Mouse (Mus musculus): ENCODE measurements around the gene Olfr155.

Olfr155 gene

GRCm38 (mm10) chr4:43851265-43851664, at the start of gene Olfr155:
Olfr155 (plus strand) TSS chr4:43851565.
- no peak for DNase-seq (ENCODE audit: low spot score)

GRCm38 (mm10) chr4:43822896-43823550, 28.3 kb upstream of the Olfr155 start:
- no peak for DNase-seq (ENCODE audit: low spot score)

DNA sequence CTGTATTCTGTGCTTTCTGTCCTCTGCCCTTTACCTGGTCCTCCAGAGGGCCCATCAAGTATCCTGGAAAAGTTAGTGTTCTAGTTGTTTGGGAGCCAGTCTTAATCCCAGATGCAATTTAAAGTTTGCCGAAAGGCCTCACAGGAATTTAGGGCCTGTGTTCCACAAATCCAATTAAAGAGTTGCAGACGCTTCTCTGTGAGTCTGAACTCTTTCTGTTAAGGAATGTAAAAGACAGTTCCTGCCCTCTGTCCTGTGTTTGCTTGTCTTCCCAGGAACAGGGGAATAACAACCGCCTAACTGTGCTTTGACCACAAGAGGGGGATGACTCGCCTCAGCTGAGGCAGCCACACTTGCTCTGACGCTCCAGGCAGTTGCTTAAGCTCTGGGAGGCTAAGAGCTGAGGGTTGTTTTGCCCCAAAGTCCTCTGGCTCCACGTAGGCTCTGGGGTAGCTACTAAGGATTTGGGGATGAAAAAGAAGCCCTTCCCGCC, 27.5 kb upstream of the Olfr155 start, which contains the start of gene Olfr156:
Olfr156 (minus strand) TSS at position 51 of the 493 bp plus-strand sequence.
- DNase-seq (ENCODE audit: low spot score) = peak; percentile 78

DNA sequence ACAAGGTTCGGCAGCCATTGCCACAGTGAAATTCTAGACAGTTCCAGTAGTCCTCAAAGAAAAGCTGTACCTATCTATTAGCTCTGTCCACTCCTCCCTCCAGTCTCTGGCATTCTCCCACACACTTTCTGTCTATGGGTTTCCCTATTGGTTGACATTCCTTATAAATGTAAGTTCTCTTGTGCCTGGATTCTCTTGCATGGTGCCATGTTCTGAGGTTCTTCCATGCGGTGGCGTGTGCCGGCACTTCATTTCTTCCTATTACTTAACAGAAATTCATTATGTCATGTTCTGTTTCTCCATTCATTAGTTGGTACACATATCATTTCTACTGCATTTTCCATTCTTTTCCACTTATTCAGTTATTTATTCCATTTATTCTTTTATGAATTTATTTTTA, 22.6 kb upstream of the Olfr155 start:
- no peak for DNase-seq (ENCODE audit: low spot score)

DNA sequence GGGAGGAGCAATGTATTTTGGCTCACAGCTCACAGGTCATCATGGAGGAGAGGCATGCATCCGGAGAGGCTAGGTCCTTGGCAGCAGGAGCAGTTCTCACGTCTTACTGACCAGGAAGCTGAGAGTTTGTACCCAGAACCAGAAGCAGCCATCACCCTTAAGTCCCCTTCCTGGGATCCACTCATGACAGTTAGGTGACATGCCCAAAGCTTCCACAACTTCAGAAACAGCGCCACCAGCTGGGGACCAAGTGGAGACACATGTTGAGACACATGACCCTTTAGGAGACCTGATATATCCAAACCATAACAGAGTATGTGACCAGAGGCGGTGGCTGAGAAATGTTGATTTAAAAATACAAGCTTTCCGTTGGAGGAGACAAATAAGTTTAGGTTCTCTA, 19.3 kb upstream of the Olfr155 start:
- DNase-seq (ENCODE audit: low spot score) = no peak

GRCm38 (mm10) chr4:43833752-43834151, 17.6 kb upstream of the Olfr155 start:
- no peak for DNase-seq (ENCODE audit: low spot score)

DNA sequence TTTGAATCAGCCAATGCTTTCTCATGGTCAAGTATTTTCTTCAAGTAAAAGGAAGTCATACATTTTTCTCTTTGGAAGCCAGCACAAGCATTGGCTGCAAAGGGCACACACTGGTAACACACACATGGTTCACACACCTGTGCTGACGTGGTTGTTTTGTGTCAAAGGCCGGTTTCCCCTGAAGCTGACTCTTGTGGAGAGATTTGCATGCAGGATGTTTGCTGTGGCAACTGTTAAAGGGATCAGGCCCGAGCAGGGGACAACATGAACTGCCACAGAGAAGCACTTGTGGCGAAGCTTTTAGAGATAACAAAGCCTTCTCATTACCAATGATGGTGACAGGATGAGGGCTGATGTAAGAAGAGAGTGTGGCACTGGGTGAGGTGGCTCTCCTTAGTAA, 16.6 kb upstream of the Olfr155 start:
- no peak for DNase-seq (ENCODE audit: low spot score)

- DNase-seq (ENCODE audit: low spot score) = no peak
These were observed 13.0 kb upstream of the Olfr155 start for GRCm38 (mm10) chr4:43838326-43838725.

- DNase-seq (ENCODE audit: low spot score) = no peak
These were observed 11.3 kb upstream of the Olfr155 start, which contains the start of gene Olfr157 for GRCm38 (mm10) chr4:43840101-43840500. Olfr157 (minus strand) TSS chr4:43840201.

DNA sequence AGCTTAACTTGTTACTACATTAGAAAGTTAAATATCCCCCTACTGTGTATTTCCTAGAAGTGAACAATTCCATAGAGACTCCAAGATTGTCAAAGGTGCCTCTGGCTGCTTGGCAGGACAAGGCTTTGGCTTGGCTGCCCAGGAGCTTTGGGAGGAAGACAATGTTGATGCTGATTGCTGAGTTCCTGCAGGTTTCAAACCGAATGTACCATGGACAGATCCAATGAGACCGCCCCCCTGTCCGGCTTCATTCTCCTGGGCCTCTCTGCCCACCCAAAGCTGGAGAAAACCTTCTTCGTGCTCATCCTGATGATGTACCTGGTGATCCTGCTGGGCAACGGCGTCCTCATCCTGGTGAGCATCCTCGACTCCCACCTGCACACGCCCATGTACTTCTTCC, 2.7 kb downstream of the Olfr155 start:
- no peak for DNase-seq (ENCODE audit: low spot score)

DNA sequence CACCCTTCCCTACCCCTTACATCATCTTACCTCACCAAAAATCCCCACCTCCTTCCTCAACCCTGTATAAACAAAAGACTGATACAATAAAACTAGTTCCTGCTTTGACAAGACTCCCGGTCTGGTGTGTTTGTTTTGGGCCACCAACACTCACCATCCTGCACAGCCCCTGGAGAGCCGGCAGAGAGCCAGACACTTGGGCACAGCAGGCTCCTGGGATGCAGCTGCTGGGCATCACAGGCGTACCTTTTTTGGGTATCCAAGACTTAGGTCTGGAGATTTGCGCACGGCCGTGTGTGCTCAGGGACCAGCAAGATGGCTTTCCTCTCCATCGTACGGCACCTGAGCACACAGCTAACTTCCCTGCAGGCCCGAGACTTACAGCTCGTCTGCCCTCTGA, 8.5 kb downstream of the Olfr155 start:
- no peak for DNase-seq (ENCODE audit: low spot score)

- DNase-seq (ENCODE audit: low spot score) = peak; percentile 85
These were observed 9.6 kb downstream of the Olfr155 start for GRCm38 (mm10) chr4:43860744-43861519.

DNA sequence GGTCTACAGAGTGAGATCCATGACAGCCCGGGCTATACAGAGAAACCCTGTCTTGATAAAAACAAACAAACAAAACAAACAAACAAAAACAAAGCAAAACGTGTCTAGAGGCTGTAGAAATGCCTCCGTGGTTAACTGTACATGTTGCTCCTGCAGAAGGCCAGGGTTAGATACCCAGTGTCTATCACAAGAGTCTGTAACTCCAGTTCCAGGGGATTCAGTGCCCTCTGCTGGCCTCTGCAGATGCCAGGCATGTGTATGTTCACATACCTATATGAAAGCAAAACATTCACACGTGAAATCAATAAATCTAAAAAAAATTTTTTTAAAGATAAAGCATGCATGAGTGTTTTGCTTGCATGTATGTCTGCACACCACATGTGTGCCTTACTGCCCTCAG, 11.9 kb downstream of the Olfr155 start:
- no peak for DNase-seq (ENCODE audit: low spot score)

DNA sequence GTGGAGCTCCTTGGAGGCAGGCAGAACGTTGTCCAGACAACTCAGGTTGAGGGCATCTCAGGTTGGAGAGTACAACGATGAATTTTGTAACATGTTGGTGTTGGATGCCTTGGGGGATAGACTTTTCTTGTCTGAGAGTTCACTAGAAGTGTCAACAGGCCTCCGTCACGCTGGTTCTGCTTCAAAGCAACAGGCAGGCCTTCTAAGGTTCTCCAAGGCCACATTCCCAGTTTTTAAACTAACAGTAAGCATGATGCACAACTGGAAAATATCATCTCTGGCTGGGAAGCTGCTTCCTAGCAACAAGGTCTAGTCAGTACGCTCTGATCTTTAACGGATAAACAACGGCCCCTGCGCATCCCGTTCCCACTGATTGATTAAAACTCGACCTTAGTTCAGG, 18.5 kb downstream of the Olfr155 start:
- no peak for DNase-seq (ENCODE audit: low spot score)

DNA sequence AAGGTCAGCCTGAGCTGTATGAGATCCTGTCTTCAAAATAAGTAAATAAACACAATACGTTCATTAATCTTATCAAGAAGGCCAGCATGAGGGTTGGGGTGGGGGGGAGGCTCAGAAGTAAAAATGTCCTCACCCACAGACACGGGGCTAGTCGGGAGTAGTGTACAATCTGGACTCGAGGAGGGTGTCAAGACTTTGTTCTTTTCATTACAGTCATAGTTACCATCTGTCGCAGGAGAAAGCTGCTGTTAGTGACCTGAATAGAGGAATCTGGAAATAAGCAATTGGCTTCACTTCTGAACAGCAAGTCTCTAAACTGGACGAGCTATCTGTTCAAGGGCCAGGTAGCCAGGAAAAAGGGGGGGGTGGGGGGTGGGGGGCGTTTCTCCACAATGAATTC, 23.1 kb downstream of the Olfr155 start:
- peak; percentile 21 for DNase-seq (ENCODE audit: low spot score)

GRCm38 (mm10) chr4:43875160-43875918, 24.0 kb downstream of the Olfr155 start, which contains the start of gene Reck:
Reck (plus strand) TSS chr4:43875530.
- peak; percentile 98 for DNase-seq (ENCODE audit: low spot score)

DNA sequence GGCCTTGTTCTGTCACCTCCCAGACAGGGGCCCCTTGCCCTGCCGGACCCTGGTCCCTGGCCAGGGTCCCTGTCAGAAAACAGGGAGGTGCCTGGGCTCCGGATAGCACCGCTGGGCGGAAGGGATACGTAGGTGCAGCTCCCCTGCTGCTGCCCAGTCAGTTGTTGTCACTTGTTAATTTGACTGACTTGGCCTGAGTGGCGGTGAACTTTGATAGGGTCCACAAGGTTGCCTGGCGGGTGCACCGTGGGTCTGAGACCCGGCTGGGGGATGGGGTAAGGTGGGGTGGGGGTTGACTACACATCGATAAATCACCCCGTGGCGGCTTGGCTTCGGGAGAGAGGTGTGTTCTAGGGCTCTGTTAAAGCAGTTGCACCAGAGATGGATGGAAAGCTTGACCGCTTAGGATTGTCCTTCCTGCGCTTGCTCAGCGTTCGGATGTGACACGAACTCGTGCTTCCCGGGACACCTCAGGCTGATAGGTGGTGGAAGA, 24.6 kb downstream of the Olfr155 start:
- peak; percentile 63 for DNase-seq (ENCODE audit: low spot score)

DNA sequence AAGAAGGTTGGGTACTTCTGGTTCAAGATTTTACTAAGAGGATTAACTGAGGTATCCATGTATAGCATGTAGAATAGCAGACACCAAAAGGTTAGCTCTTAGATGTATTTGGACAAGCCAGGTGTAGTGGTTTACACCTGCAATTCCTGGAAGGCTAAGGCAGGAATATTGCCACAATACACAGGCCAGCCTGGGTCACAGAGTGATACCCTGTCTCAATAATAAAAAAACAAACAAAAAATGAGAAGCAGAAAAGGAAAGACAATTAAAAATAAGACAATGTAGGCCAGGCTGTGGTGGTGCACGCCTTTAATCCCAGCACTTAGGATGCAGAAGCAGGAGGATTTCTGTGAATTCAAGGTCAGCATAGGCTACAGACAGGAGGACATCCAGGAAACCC, 25.9 kb downstream of the Olfr155 start:
- no peak for DNase-seq (ENCODE audit: low spot score)

DNA sequence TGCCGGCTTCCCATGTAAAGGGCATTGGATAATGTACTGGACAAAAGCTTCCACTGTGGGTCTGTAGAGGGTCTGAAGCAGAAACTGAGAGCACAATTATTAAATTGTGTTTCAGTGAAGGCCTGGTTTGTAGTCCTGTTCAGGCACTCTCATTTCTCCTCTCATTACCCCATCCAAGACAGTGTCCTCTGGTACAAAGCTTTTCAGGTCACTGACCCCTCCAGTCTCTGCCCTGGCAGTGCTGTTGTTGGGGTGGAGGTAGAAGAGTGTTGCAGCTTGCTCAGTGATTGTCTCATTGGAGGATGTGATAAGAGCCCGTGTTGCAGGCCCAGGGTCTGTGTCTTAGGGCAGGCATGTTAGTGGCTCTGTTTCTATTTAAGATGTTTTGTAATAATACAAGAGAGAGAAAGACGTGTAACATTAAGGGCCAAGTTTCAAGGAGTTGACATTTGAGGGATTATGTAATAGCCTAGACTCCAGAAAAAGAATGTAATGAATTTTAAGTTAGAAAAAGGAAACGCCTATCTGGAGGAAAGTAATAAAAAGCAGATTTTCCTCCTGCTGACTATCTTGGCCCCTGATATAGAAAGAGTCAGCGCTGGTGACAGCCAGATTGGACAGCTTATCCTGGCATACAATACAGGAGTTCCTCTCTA, 26.9 kb downstream of the Olfr155 start:
- no peak for DNase-seq (ENCODE audit: low spot score)

- no peak for DNase-seq (ENCODE audit: low spot score)
These were observed 28.2 kb downstream of the Olfr155 start for GRCm38 (mm10) chr4:43879566-43879965.

- peak; percentile 57 for DNase-seq (ENCODE audit: low spot score)
These were observed 32.8 kb downstream of the Olfr155 start for GRCm38 (mm10) chr4:43884196-43884595.

- no peak for DNase-seq (ENCODE audit: low spot score)
These were observed 39.9 kb downstream of the Olfr155 start for GRCm38 (mm10) chr4:43891247-43891646.

Measured in embryo, embryonic 10.5 days (tissue).